Mouse (Mus musculus) CH12.LX (cell line): ENCODE measurements at regions not wholly inside any gene's neighbourhood (a gene's known extent, or its start where the extent isn't known, plus 50 kb on each side); places are given as distances from the start of the nearest gene placed in this dataset.

ENCODE experiments used
- DNase-seq: peaks from one replicate; pipeline ENCODE4 v3.0.0-alpha.2; 2013; ENCODE audit errors: extremely low read depth
- H3K27ac ChIP-seq: 2 replicates; pipeline ENCODE4 v1.5.1; 2012; ENCODE audit warnings: low read depth, mild to moderate bottlenecking, control low read depth, moderate library complexity; ENCODE audit not compliant: insufficient read depth
- H3K27me3 ChIP-seq: replicated peaks from 2 replicates; pipeline ENCODE3; 2012; ENCODE audit warnings: inconsistent platforms
- H3K36me3 ChIP-seq, 2 experiments: replicated peaks in 1 of 2; 2 replicates each; pipeline versions ENCODE3 to v1.6.1; 2012; ENCODE audit warnings: inconsistent platforms in 1 of 2, low read length in 1 of 2, mild to moderate bottlenecking in 1 of 2, mixed read lengths in 1 of 2, moderate library complexity in 1 of 2; ENCODE audit not compliant: control insufficient read depth in 1 of 2, insufficient read depth in 1 of 2
- H3K4me1 ChIP-seq, 2 experiments: 2 replicates each; pipeline ENCODE4 v1.6.1; 2012; ENCODE audit warnings: inconsistent platforms in 1 of 2, moderate library complexity in 1 of 2; ENCODE audit not compliant: insufficient read depth in 2 of 2, control insufficient read depth in 1 of 2
- H3K4me2 ChIP-seq: 2 replicates; pipeline ENCODE4 v1.6.1; 2012; ENCODE audit warnings: low read depth, mild to moderate bottlenecking, control low read depth; ENCODE audit not compliant: poor library complexity, insufficient read depth, severe bottlenecking
- H3K4me3 ChIP-seq, 3 experiments: fragments of 150-350 bp in 1 of 3; sonication (generic) in 1 of 3; replicated peaks in 1 of 3; 2 replicates each; pipeline versions ENCODE3 to v1.5.1; 2011 to 2012; ENCODE audit warnings: low read depth in 2 of 3, low read length in 2 of 3, mild to moderate bottlenecking in 2 of 3, moderate library complexity in 2 of 3, control low read depth in 1 of 3, improper control_type of control experiment in 1 of 3, inconsistent platforms in 1 of 3, mixed read lengths in 1 of 3; ENCODE audit not compliant: poor library complexity in 1 of 3
- H3K79me2 ChIP-seq: replicated peaks from 2 replicates; pipeline ENCODE4 v1.6.1; 2012; ENCODE audit warnings: mild to moderate bottlenecking, moderate library complexity; ENCODE audit not compliant: control insufficient read depth, poor library complexity, insufficient read depth, severe bottlenecking; ENCODE audit errors: extremely low read depth
- H3K9ac ChIP-seq: 2 replicates; pipeline ENCODE4 v1.6.1; 2012; ENCODE audit warnings: low read depth, mild to moderate bottlenecking, control low read depth, moderate library complexity; ENCODE audit not compliant: insufficient read depth
- H3K9me3 ChIP-seq: replicated peaks from 2 replicates; pipeline ENCODE3; 2012; ENCODE audit warnings: low read length, inconsistent platforms, mixed read lengths
- BHLHE40 ChIP-seq: IDR thresholded peaks from 2 replicates; pipeline ENCODE4 v1.6.1; 2011; ENCODE audit warnings: mild to moderate bottlenecking, low read depth, low read length, improper control_type of control experiment
- CHD2 ChIP-seq: IDR thresholded peaks from 2 replicates; pipeline ENCODE4 v1.6.1; 2011; ENCODE audit warnings: low read length, improper control_type of control experiment
- CTCF ChIP-seq, 2 experiments: IDR thresholded peaks in 1 of 2; conservative IDR thresholded peaks in 1 of 2; 2 replicates each; pipeline ENCODE4 v1.5.1; 2011 to 2012; ENCODE audit warnings: low read depth in 2 of 2, low read length in 2 of 2, improper control_type of control experiment in 1 of 2, inconsistent platforms in 1 of 2, mild to moderate bottlenecking in 1 of 2, moderate library complexity in 1 of 2
- ELF1 ChIP-seq: IDR thresholded peaks from 2 replicates; pipeline ENCODE4 v1.6.1; 2014; ENCODE audit warnings: low read depth, mild to moderate bottlenecking, inconsistent platforms, low read length, improper control_type of control experiment
- EP300 ChIP-seq: IDR thresholded peaks from 2 replicates; pipeline ENCODE4 v1.6.1; 2011; ENCODE audit warnings: low read length, improper control_type of control experiment
- GABPA ChIP-seq: IDR thresholded peaks from 2 replicates; pipeline ENCODE4 v1.6.1; 2012; ENCODE audit warnings: low read depth, low read length, improper control_type of control experiment, inconsistent platforms; ENCODE audit not compliant: insufficient replicate concordance
- HCFC1 ChIP-seq: IDR thresholded peaks from 2 replicates; pipeline ENCODE4 v1.6.1; 2012; ENCODE audit warnings: low read depth, mild to moderate bottlenecking, inconsistent platforms, low read length, improper control_type of control experiment
- IRF4 ChIP-seq: IDR thresholded peaks from 2 replicates; pipeline ENCODE4 v1.6.1; 2014; ENCODE audit warnings: low read depth, mild to moderate bottlenecking, inconsistent platforms, low read length, improper control_type of control experiment
- JUND ChIP-seq: conservative IDR thresholded peaks from 2 replicates; pipeline ENCODE4 v1.6.1; 2011; ENCODE audit warnings: low read depth, low read length, improper control_type of control experiment
- KAT2A ChIP-seq: IDR thresholded peaks from 2 replicates; pipeline ENCODE4 v1.6.1; 2012; ENCODE audit warnings: low read length, improper control_type of control experiment, inconsistent platforms; ENCODE audit not compliant: insufficient replicate concordance
- MEF2A ChIP-seq: IDR thresholded peaks from 2 replicates; pipeline ENCODE4 v1.6.1; 2014; ENCODE audit warnings: low read depth, mild to moderate bottlenecking, inconsistent platforms, low read length, improper control_type of control experiment, borderline replicate concordance
- MXI1 ChIP-seq: IDR thresholded peaks from 2 replicates; pipeline ENCODE4 v1.6.1; 2011; ENCODE audit warnings: mild to moderate bottlenecking, low read depth, low read length, improper control_type of control experiment
- MYC ChIP-seq: IDR thresholded peaks from 2 replicates; pipeline ENCODE4 v1.6.1; 2011; ENCODE audit warnings: low read depth, mild to moderate bottlenecking, improper control_type of control experiment, low read length
- NRF1 ChIP-seq: IDR thresholded peaks from 2 replicates; pipeline ENCODE4 v1.6.1; 2014; ENCODE audit warnings: low read depth, mild to moderate bottlenecking, inconsistent platforms, low read length, improper control_type of control experiment, moderate library complexity
- PAX5 ChIP-seq: IDR thresholded peaks from 2 replicates; pipeline ENCODE4 v1.6.1; 2012; ENCODE audit warnings: low read length, inconsistent platforms, mixed read lengths
- POLR2A ChIP-seq: IDR thresholded peaks from 2 replicates; pipeline ENCODE4 v1.6.1; 2011; ENCODE audit warnings: low read depth, mild to moderate bottlenecking, improper control_type of control experiment, low read length
- POLR2AphosphoS2 ChIP-seq: IDR thresholded peaks from 2 replicates; pipeline ENCODE4 v1.6.1; 2011; ENCODE audit warnings: low read depth, low read length, improper control_type of control experiment
- RCOR1 ChIP-seq: conservative IDR thresholded peaks from 2 replicates; pipeline ENCODE4 v1.6.1; 2012; ENCODE audit warnings: low read depth, mild to moderate bottlenecking, inconsistent platforms, low read length, improper control_type of control experiment
- SIN3A ChIP-seq: IDR thresholded peaks from 2 replicates; pipeline ENCODE4 v1.6.1; 2012; ENCODE audit warnings: low read length, improper control_type of control experiment, inconsistent platforms
- TBP ChIP-seq: conservative IDR thresholded peaks from 2 replicates; pipeline ENCODE4 v1.6.1; 2011; ENCODE audit warnings: low read depth, low read length, improper control_type of control experiment
- TCF12 ChIP-seq: IDR thresholded peaks from 2 replicates; pipeline ENCODE4 v1.6.1; 2014; ENCODE audit warnings: low read depth, mild to moderate bottlenecking, inconsistent platforms, low read length, improper control_type of control experiment
- UBTF ChIP-seq: IDR thresholded peaks from 2 replicates; pipeline ENCODE4 v1.6.1; 2012; ENCODE audit warnings: low read depth, mild to moderate bottlenecking, inconsistent platforms, low read length, improper control_type of control experiment, moderate library complexity
- USF1 ChIP-seq: IDR thresholded peaks from 2 replicates; pipeline ENCODE4 v1.6.1; 2014; ENCODE audit warnings: low read depth, mild to moderate bottlenecking, inconsistent platforms, low read length, improper control_type of control experiment
- ZMIZ1 ChIP-seq: IDR thresholded peaks from 2 replicates; pipeline ENCODE4 v1.6.1; 2012; ENCODE audit warnings: low read depth, mild to moderate bottlenecking, inconsistent platforms, low read length, improper control_type of control experiment
- ZNF384 ChIP-seq: IDR thresholded peaks from 2 replicates; pipeline ENCODE4 v1.6.1; 2012; ENCODE audit warnings: low read depth, low read length, improper control_type of control experiment, inconsistent platforms
- dilution Hi-C: fragments of 300-500 bp; cut with MboI; formaldehyde crosslinking; loops from 2 replicates; pipeline ENCODE4 v1.14.3; 2020; ENCODE audit warnings: low sequenced_read_pairs; ENCODE audit not compliant: extremely low pct_unique_long_range_greater_than_20kb, extremely low pct_ligation_motif_present
- in situ Hi-C: fragments of 300-500 bp; cut with MboI; formaldehyde crosslinking; loops from 3 replicates; pipeline ENCODE4 v1.14.3; 2019; ENCODE audit warnings: low sequenced_read_pairs, low pct_ligation_motif_present, low pct_unique_long_range_greater_than_20kb, mixed read lengths

- no peak overlapping the region for H3K9ac ChIP-seq
- TF ChIP-seq USF1, result no peak
- no peak for TF ChIP-seq NRF1
- TF ChIP-seq POLR2A, result no peak
- TF ChIP-seq PAX5, result no peak
- no peak for TF ChIP-seq EP300
- no peak for TF ChIP-seq MYC
- no peak for TF ChIP-seq GABPA
- no peak for TF ChIP-seq CTCF (conservative IDR thresholded peaks at IDR 0.05 in 1 of 2, IDR thresholded peaks at IDR 0.05 in 1 of 2; ENCODE audit: low read depth in 2 of 2, low read length in 2 of 2)
- no peak for TF ChIP-seq ELF1
- TF ChIP-seq CHD2, result no peak
- TF ChIP-seq BHLHE40, result no peak
- no peak overlapping the region for H3K4me2 ChIP-seq
- H3K27ac ChIP-seq, result no peak overlapping the region
- no peaks in the 10 kb centered on the region for H3K27me3 ChIP-seq
- no peak overlapping the region for H3K4me3 ChIP-seq
- H3K9me3 ChIP-seq, result peaks cover 3% of the 10 kb centered on the region
- H3K4me1 ChIP-seq, result no peaks in the 10 kb centered on the region
- in situ Hi-C loops, result no loop called here
- H3K79me2 ChIP-seq, result no peaks in the 10 kb centered on the region
- H3K36me3 ChIP-seq, result no peaks in the 10 kb centered on the region
- dilution Hi-C loops, result no loop called here
- no peak for DNase-seq
Observed at GRCm38 (mm10) chr7:116736333-116736732, 232.2 kb downstream of the Nucb2 start.

- Histone ChIP-seq H3K4me2 (no peak overlapping the region), H3K4me1 (no peaks in the 10 kb centered on the region), H3K4me3 (no peak overlapping the region), H3K9me3 (no peaks in the 10 kb centered on the region), H3K79me2 (no peaks in the 10 kb centered on the region), H3K27me3 (no peaks in the 10 kb centered on the region), H3K36me3 (no peaks in the 10 kb centered on the region), H3K27ac (no peak overlapping the region), H3K9ac (no peak overlapping the region)
- TF ChIP-seq KAT2A (no peak), JUND (no peak)
- in situ Hi-C loops (no loop called here), dilution Hi-C loops (no loop called here)
- no peak for DNase-seq
Observed at GRCm38 (mm10) chr7:116738009-116738408, 233.8 kb downstream of the Nucb2 start.

- H3K9ac ChIP-seq, result no peak overlapping the region
- dilution Hi-C loops (no loop called here), in situ Hi-C loops (no loop called here)
- H3K27ac ChIP-seq, result no peak overlapping the region
- H3K4me2 ChIP-seq, result no peak overlapping the region
- H3K79me2 ChIP-seq, result no peaks in the 10 kb centered on the region
- TF ChIP-seq IRF4, result no peak
- TF ChIP-seq MEF2A, result no peak
- TF ChIP-seq PAX5, result no peak
- TF ChIP-seq NRF1, result no peak
- no peak for TF ChIP-seq ZNF384
- no peak for TF ChIP-seq TCF12
- TF ChIP-seq UBTF, result no peak
- TF ChIP-seq HCFC1, result no peak
- TF ChIP-seq POLR2AphosphoS2, result no peak
- no peak for TF ChIP-seq TBP
- TF ChIP-seq CTCF (conservative IDR thresholded peaks at IDR 0.05 in 1 of 2, IDR thresholded peaks at IDR 0.05 in 1 of 2; ENCODE audit: low read depth in 2 of 2, low read length in 2 of 2), result no peak
- no peak for TF ChIP-seq SIN3A
- TF ChIP-seq RCOR1, result no peak
- no peak for TF ChIP-seq ZMIZ1
- no peak for TF ChIP-seq MXI1
- H3K27me3 ChIP-seq, result no peaks in the 10 kb centered on the region
- no peaks in the 10 kb centered on the region for H3K9me3 ChIP-seq
- no peak for DNase-seq
- H3K4me1 ChIP-seq, result no peaks in the 10 kb centered on the region
- H3K4me3 ChIP-seq, result no peak overlapping the region
- no peaks in the 10 kb centered on the region for H3K36me3 ChIP-seq
Observed at GRCm38 (mm10) chr7:116754556-116754955, 250.4 kb downstream of the Nucb2 start.
